Mouse (Mus musculus): ENCODE data around the gene Plekhg6. TPM values are rescaled to one million over a fixed set of nuclear protein-coding genes. Genes with fewer than 3 reads are reported as not detected.

Plekhg6 gene
- polyA plus RNA-seq, 1 experiment from 2014 or later = 0.08 TPM

GRCm38 (mm10) chr6:125363451-125364242 is 16.9 kb downstream of the Plekhg6 start:
- ATAC-seq (replicated peaks; ENCODE audit: insufficient number of reproducible peaks, low FRiP score, low TSS enrichment, low read depth) (no peak), DNase-seq (ENCODE audit: low spot score) (peak; percentile 42)
- Histone ChIP-seq H3K27ac (replicated peaks; ENCODE audit: low read depth, low read length) (no peak overlapping the region), H3K9ac (replicated peaks; ENCODE audit: low read length) (no peak overlapping the region), H3K27me3 (ENCODE audit: control insufficient read depth, insufficient read depth, low read length) (peaks cover 3% of the 10 kb centered on the region; the same call in 1 of the 2 replicates), H3K4me2 (ENCODE audit: low read depth, low read length) (peak overlapping the region; percentile 24; the same call in 1 of the 2 replicates), H3K36me3 (replicated peaks; ENCODE audit: control insufficient read depth, insufficient read depth, low read depth, low read length) (no peaks in the 10 kb centered on the region; the same call in 1 of the 2 replicates), H3K4me1 (ENCODE audit: control insufficient read depth, insufficient read depth, low read length) (no peaks in the 10 kb centered on the region; the same call in 1 of the 2 replicates), H3K9me3 (replicated peaks; ENCODE audit: control insufficient read depth, low read length) (no peaks in the 10 kb centered on the region), H3K4me3 (ENCODE audit: low read depth, low read length) (no peak overlapping the region)
- 10% methylated on average over 23 of the region's 23 CpGs for WGBS

DNA sequence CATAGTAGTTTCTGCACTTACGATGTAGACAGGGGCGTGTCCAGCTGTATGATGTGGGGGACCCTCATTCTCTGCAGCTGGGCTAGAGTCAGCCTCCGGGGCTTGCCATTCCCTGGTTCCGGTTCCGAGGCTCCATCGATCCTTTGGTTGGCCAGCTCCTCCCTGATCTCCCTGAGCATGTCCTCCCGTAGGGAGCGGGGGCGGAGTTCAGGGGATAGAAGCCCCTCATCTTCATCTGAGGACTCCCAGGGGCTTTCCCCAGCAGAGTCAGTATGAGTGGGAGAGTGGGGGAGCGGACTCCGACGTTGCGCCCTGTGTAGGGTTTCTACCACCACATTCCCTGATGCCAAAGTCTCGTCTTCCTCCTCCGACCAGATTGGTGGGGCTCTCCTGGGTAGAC is 17.6 kb downstream of the Plekhg6 start:
- no peak overlapping the region for H3K4me3 ChIP-seq (ENCODE audit: low read depth, low read length)
- DNase-seq (ENCODE audit: low spot score) (no peak), ATAC-seq (replicated peaks; ENCODE audit: insufficient number of reproducible peaks, low FRiP score, low TSS enrichment, low read depth) (no peak)
- no peaks in the 10 kb centered on the region for H3K9me3 ChIP-seq (replicated peaks; ENCODE audit: control insufficient read depth, low read length)
- H3K9ac ChIP-seq (replicated peaks; ENCODE audit: low read length) = no peak overlapping the region
- H3K27me3 ChIP-seq (ENCODE audit: control insufficient read depth, insufficient read depth, low read length) = peaks cover 3% of the 10 kb centered on the region; the same call in 1 of the 2 replicates
- peak overlapping the region; percentile 24; the same call in 1 of the 2 replicates for H3K4me2 ChIP-seq (ENCODE audit: low read depth, low read length)
- H3K27ac ChIP-seq (replicated peaks; ENCODE audit: low read depth, low read length) = no peak overlapping the region
- H3K4me1 ChIP-seq (ENCODE audit: control insufficient read depth, insufficient read depth, low read length) = no peaks in the 10 kb centered on the region; the same call in 1 of the 2 replicates
- no peaks in the 10 kb centered on the region; the same call in 1 of the 2 replicates for H3K36me3 ChIP-seq (replicated peaks; ENCODE audit: control insufficient read depth, insufficient read depth, low read depth, low read length)
- WGBS = 16% methylated on average over 15 of the region's 15 CpGs

GRCm38 (mm10) chr6:125361467-125362291 is 18.9 kb downstream of the Plekhg6 start:
- no peaks in the 10 kb centered on the region; the same call in none of the 2 replicates for H3K36me3 ChIP-seq (replicated peaks; ENCODE audit: control insufficient read depth, insufficient read depth, low read depth, low read length)
- peaks cover 3% of the 10 kb centered on the region; the same call in 1 of the 2 replicates for H3K27me3 ChIP-seq (ENCODE audit: control insufficient read depth, insufficient read depth, low read length)
- H3K27ac ChIP-seq (replicated peaks; ENCODE audit: low read depth, low read length) = no peak overlapping the region
- DNase-seq (ENCODE audit: low spot score) (peak; percentile 19), ATAC-seq (replicated peaks; ENCODE audit: insufficient number of reproducible peaks, low FRiP score, low TSS enrichment, low read depth) (0 out of 2 replicates have a peak, but pooled peaks have one; percentile 16)
- 0 out of 2 replicates have a peak overlapping the region, but pooled peaks have one; percentile 5 for H3K9ac ChIP-seq (replicated peaks; ENCODE audit: low read length)
- 38% methylated on average over 38 of the region's 38 CpGs for WGBS
- H3K9me3 ChIP-seq (replicated peaks; ENCODE audit: control insufficient read depth, low read length) = no peaks in the 10 kb centered on the region
- H3K4me2 ChIP-seq (ENCODE audit: low read depth, low read length) = no peak overlapping the region
- H3K4me3 ChIP-seq (ENCODE audit: low read depth, low read length) = no peak overlapping the region
- H3K4me1 ChIP-seq (ENCODE audit: control insufficient read depth, insufficient read depth, low read length) = no peaks in the 10 kb centered on the region; the same call in 1 of the 2 replicates

- H3K27ac ChIP-seq (replicated peaks; ENCODE audit: low read depth, low read length) = no peak overlapping the region
- no peaks in the 10 kb centered on the region; the same call in none of the 2 replicates for H3K36me3 ChIP-seq (replicated peaks; ENCODE audit: control insufficient read depth, insufficient read depth, low read depth, low read length)
- H3K4me2 ChIP-seq (ENCODE audit: low read depth, low read length) = no peak overlapping the region
- H3K9me3 ChIP-seq (replicated peaks; ENCODE audit: control insufficient read depth, low read length) = no peaks in the 10 kb centered on the region
- peaks cover under 1% of the 10 kb centered on the region; the same call in 1 of the 2 replicates for H3K4me1 ChIP-seq (ENCODE audit: control insufficient read depth, insufficient read depth, low read length)
- 62% methylated on average over 9 of the region's 9 CpGs for WGBS
- ATAC-seq (replicated peaks; ENCODE audit: insufficient number of reproducible peaks, low FRiP score, low TSS enrichment, low read depth) = no peak
- H3K27me3 ChIP-seq (ENCODE audit: control insufficient read depth, insufficient read depth, low read length) = peaks cover 3% of the 10 kb centered on the region; the same call in 1 of the 2 replicates
- H3K4me3 ChIP-seq (ENCODE audit: low read depth, low read length) = no peak overlapping the region
- no peak overlapping the region for H3K9ac ChIP-seq (replicated peaks; ENCODE audit: low read length)
- DNase-seq (ENCODE audit: low spot score) = no peak
These were observed 19.7 kb downstream of the Plekhg6 start for GRCm38 (mm10) chr6:125360846-125361245.

DNA sequence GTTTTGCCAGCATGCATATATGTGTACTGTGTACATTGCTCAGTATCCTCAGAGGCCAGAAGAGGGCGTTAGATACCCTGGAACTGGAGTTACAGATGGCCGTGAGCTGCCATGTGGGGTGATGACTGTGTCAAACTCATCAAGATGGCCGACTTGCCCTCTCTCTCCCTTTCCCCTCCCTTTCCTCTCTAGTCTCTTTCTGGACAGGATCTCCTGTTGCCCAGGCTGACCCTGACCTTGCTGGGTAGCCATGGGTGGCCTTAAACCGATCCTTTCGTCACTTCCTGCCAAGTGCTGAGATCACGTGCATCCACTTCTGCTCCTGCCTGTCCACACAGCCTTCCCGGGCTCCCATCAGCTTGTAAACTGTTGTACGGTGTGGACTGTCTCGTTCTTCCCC is 20.6 kb downstream of the Plekhg6 start:
- no peak overlapping the region for H3K4me3 ChIP-seq (ENCODE audit: low read depth, low read length)
- DNase-seq (ENCODE audit: low spot score) (no peak), ATAC-seq (replicated peaks; ENCODE audit: insufficient number of reproducible peaks, low FRiP score, low TSS enrichment, low read depth) (no peak)
- no peaks in the 10 kb centered on the region for H3K9me3 ChIP-seq (replicated peaks; ENCODE audit: control insufficient read depth, low read length)
- H3K36me3 ChIP-seq (replicated peaks; ENCODE audit: control insufficient read depth, insufficient read depth, low read depth, low read length) = no peaks in the 10 kb centered on the region; the same call in none of the 2 replicates
- H3K4me2 ChIP-seq (ENCODE audit: low read depth, low read length) = no peak overlapping the region
- WGBS = 49% methylated on average over 9 of the region's 9 CpGs
- H3K4me1 ChIP-seq (ENCODE audit: control insufficient read depth, insufficient read depth, low read length) = peaks cover 9% of the 10 kb centered on the region
- no peak overlapping the region for H3K27ac ChIP-seq (replicated peaks; ENCODE audit: low read depth, low read length)
- peaks cover 3% of the 10 kb centered on the region; the same call in 1 of the 2 replicates for H3K27me3 ChIP-seq (ENCODE audit: control insufficient read depth, insufficient read depth, low read length)
- no peak overlapping the region for H3K9ac ChIP-seq (replicated peaks; ENCODE audit: low read length)

DNA sequence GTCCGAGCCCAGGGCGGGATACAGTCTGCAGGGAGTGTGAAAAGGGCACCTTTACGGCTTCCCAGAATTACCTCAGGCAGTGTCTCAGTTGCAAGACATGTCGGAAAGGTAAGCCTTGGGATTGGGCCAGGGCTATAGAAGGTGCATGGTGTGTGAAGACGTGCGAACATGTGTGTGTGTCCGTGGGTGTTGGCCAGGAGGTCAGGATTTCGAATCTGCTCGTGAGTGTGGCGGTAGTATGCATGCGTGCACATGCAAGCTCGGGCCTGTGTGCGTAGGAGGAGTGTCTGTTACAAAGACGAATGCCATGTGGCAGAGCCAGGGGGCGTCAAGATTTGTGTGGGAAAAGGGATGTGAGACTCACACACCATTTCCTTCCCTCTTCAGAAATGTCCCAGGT is 23.3 kb downstream of the Plekhg6 start:
- ATAC-seq (replicated peaks; ENCODE audit: insufficient number of reproducible peaks, low FRiP score, low TSS enrichment, low read depth) (no peak), DNase-seq (ENCODE audit: low spot score) (no peak)
- H3K4me1 ChIP-seq (ENCODE audit: control insufficient read depth, insufficient read depth, low read length) = peaks cover 16% of the 10 kb centered on the region
- H3K4me2 ChIP-seq (ENCODE audit: low read depth, low read length) = no peak overlapping the region
- H3K9me3 ChIP-seq (replicated peaks; ENCODE audit: control insufficient read depth, low read length) = no peaks in the 10 kb centered on the region
- no peak overlapping the region for H3K27ac ChIP-seq (replicated peaks; ENCODE audit: low read depth, low read length)
- peaks cover 3% of the 10 kb centered on the region; the same call in 1 of the 2 replicates for H3K27me3 ChIP-seq (ENCODE audit: control insufficient read depth, insufficient read depth, low read length)
- WGBS = 88% methylated on average over 15 of the region's 15 CpGs
- no peak overlapping the region for H3K4me3 ChIP-seq (ENCODE audit: low read depth, low read length)
- no peak overlapping the region for H3K9ac ChIP-seq (replicated peaks; ENCODE audit: low read length)
- no peaks in the 10 kb centered on the region; the same call in none of the 2 replicates for H3K36me3 ChIP-seq (replicated peaks; ENCODE audit: control insufficient read depth, insufficient read depth, low read depth, low read length)

DNA sequence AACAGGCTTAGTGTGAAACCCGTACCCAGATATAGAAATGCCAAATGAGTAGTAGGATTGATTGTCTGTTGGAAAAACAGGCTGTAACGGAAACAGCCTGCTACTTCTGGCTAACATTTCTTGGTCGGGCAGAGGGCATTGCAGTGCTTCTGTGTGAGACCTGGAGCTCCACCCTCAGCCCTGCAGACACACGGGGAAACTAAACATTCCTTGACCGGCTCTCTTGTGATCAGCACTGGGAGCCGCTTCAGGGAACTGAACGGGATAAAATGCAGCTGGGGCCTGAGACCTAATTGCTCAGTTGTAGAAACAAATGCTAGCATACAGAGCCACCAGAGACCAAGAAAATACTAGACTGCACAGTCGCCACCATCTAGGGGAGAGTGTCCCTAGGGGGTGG is 24.3 kb downstream of the Plekhg6 start:
- no peak overlapping the region for H3K27ac ChIP-seq (replicated peaks; ENCODE audit: low read depth, low read length)

More for the DNA sequence above, 24.3 kb downstream of the Plekhg6 start:
- WGBS = 21% methylated on average over 8 of the region's 8 CpGs
- no peaks in the 10 kb centered on the region; the same call in none of the 2 replicates for H3K36me3 ChIP-seq (replicated peaks; ENCODE audit: control insufficient read depth, insufficient read depth, low read depth, low read length)
- peaks cover 16% of the 10 kb centered on the region for H3K4me1 ChIP-seq (ENCODE audit: control insufficient read depth, insufficient read depth, low read length)
- no peak overlapping the region for H3K4me2 ChIP-seq (ENCODE audit: low read depth, low read length)
- H3K9ac ChIP-seq (replicated peaks; ENCODE audit: low read length) = no peak overlapping the region
- DNase-seq (ENCODE audit: low spot score) (peak; percentile 25), ATAC-seq (replicated peaks; ENCODE audit: insufficient number of reproducible peaks, low FRiP score, low TSS enrichment, low read depth) (no peak)
- H3K9me3 ChIP-seq (replicated peaks; ENCODE audit: control insufficient read depth, low read length) = no peaks in the 10 kb centered on the region
- no peak overlapping the region for H3K4me3 ChIP-seq (ENCODE audit: low read depth, low read length)
- H3K27me3 ChIP-seq (ENCODE audit: control insufficient read depth, insufficient read depth, low read length) = 0 out of 2 replicates have a peak, but pooled peaks cover under 1% of the 10 kb centered on the region
